Mouse (Mus musculus) small intestine, adult 2 months (tissue): ENCODE measurements around the gene Rxfp4. TPM values are rescaled to one million over a fixed set of nuclear protein-coding genes. Genes with fewer than 3 reads are reported as not detected.

Source experiments
- H3K27ac ChIP-seq: fragments of 200-500 bp; 2 replicates; pipeline ENCODE4 v1.5.1; 2012; ENCODE audit warnings: low read depth, low read length, control low read depth, inconsistent platforms; ENCODE audit not compliant: insufficient read depth
- H3K27me3 ChIP-seq: fragments of 200-500 bp; 2 replicates; pipeline ENCODE4 v1.6.1; 2012; ENCODE audit warnings: mild to moderate bottlenecking, moderate library complexity, low read length, inconsistent platforms; ENCODE audit not compliant: control insufficient read depth, insufficient read depth
- H3K36me3 ChIP-seq: fragments of 200-500 bp; 2 replicates; pipeline ENCODE4 v1.6.1; 2012; ENCODE audit warnings: mild to moderate bottlenecking, low read length, control low read depth, inconsistent platforms; ENCODE audit not compliant: control insufficient read depth, insufficient read depth
- H3K4me1 ChIP-seq: fragments of 200-500 bp; 2 replicates; pipeline ENCODE4 v1.6.1; 2012; ENCODE audit warnings: low read length, inconsistent platforms, mixed read lengths; ENCODE audit not compliant: control insufficient read depth, insufficient read depth, insufficient read length
- H3K4me3 ChIP-seq: fragments of 200-500 bp; 2 replicates; pipeline ENCODE4 v1.5.1; 2012; ENCODE audit warnings: low read depth, mild to moderate bottlenecking, control low read depth, inconsistent platforms, low read length, moderate library complexity
- CTCF ChIP-seq: fragments of 200-500 bp; IDR thresholded peaks from 2 replicates; pipeline ENCODE4 v1.5.1; 2012; ENCODE audit warnings: low read depth, mild to moderate bottlenecking, control low read depth, inconsistent platforms, low read length, moderate library complexity, mixed read lengths; ENCODE audit not compliant: insufficient replicate concordance, insufficient read length; ENCODE audit errors: extremely low read depth
- POLR2A ChIP-seq: fragments of 200-500 bp; IDR thresholded peaks from 2 replicates; pipeline ENCODE4 v1.6.1; 2012; ENCODE audit warnings: low read depth, mild to moderate bottlenecking, control low read depth, inconsistent platforms, low read length, moderate library complexity
- WGBS: fragments of 180-500 bp; shearing (Covaris S2); methylation state at CpG from one replicate; pipeline ENCODE4 v1.1.7; 2018; 5-methylcytosine and 5-hydroxymethylcytosine counted together
- polyA plus RNA-seq: library from polyadenylated mRNA; depleted of rRNA; stranded (reverse); fragments of >200 nt; gene quantifications from 2 replicates; pipeline ENCODE4 v1.2.3, GENCODE M21; 2012

The Rxfp4 gene
- polyA plus RNA-seq, 1 experiment, result not detected

DNA sequence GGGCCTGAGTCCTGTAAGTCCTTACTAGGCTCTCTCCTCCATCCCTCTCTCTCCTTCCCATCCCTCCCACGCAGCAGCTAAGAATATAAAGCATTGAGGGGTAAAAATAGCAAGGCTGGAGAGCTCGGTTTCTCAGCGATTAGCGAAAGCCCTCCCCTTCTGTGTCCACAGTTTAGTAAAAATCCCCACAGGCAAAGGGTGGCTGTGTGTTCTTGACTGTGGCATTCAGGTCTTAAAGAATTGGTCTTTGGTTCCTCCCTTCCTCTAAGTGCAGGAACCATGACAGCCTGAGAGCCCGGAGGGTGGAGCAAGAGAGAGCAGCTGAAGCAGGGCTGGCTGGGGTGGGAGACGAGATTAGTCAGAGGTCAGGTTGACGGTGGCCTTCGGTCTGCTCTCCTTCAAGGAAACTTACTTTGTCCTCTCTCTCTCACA lies 16.4 kb downstream of the Rxfp4 start:
- H3K4me1 ChIP-seq, result no peaks in the 10 kb centered on the region
- peaks cover 81% of the 10 kb centered on the region for H3K36me3 ChIP-seq
- 93% methylated on average over 8 of the region's 8 CpGs for WGBS
- no peak overlapping the region for H3K27ac ChIP-seq
- H3K4me3 ChIP-seq, result no peak overlapping the region
- no peak for TF ChIP-seq POLR2A
- TF ChIP-seq CTCF, result no peak
- H3K27me3 ChIP-seq, result no peaks in the 10 kb centered on the region

DNA sequence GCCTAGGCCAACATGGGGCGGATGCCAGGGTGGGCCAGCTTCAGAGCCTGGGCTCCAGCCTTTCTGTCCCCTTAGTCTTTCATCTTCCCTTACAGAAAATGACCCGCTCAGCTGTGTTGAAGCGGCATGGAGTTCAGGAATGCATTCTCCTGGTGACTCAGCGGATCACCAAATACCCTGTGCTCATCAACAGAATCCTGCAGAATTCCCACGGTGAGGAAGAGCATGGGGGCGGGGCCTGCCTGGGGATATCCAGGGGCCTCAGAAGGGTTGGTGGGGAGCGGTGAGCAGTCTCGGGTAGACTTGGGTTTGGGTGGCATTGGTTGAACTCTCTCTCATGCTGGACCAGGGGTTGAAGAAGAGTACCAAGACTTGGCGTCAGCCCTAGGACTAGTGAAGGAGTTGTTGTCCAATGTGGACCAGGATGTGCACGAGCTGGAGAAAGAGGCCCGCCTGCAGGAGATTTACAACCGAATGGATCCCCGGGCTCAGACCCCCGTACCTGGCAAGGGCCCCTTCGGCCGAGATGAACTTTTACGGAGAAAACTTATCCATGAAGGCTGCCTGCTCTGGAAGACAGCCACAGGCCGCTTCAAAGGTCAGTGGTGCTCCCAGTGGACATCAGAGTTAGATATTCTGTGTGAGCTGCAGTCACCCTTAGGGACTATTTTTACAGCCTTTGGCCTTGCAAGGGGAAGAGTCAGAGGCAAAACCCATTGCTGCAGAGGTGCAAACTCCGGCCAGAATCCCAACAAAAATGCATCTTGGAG lies 17.3 kb downstream of the Rxfp4 start:
- WGBS, result 93% methylated on average over 19 of the region's 19 CpGs
- no peaks in the 10 kb centered on the region for H3K27me3 ChIP-seq
- no peak for TF ChIP-seq POLR2A
- TF ChIP-seq CTCF, result no peak
- no peak overlapping the region for H3K4me3 ChIP-seq
- H3K36me3 ChIP-seq, result peaks cover 86% of the 10 kb centered on the region
- H3K4me1 ChIP-seq, result no peaks in the 10 kb centered on the region
- H3K27ac ChIP-seq, result no peak overlapping the region

DNA sequence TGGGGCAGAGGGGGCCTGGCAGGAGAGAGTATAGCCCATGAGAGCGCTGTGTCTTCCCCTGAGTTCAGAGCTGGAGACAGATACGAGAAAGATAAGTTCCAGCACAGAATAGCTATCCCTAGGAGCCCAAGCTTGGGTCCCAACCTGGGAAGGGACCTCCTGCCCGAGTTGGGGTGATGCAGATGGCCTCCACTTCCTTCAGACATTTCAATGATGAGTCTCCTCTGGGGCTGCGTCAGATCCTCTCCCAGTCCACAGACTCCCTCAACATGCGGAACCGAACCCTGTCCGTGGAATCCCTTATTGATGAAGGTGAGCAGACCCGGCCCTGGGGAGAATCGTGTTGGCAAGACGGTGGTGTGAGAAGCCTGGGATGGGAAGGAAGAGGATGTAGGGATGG lies 19.9 kb downstream of the Rxfp4 start:
- Histone ChIP-seq H3K27me3 (no peaks in the 10 kb centered on the region), H3K4me3 (no peak overlapping the region), H3K4me1 (no peaks in the 10 kb centered on the region), H3K27ac (no peak overlapping the region), H3K36me3 (peaks cover 90% of the 10 kb centered on the region)
- WGBS, result 91% methylated on average over 10 of the region's 10 CpGs
- no peak for TF ChIP-seq POLR2A
- TF ChIP-seq CTCF, result no peak

DNA sequence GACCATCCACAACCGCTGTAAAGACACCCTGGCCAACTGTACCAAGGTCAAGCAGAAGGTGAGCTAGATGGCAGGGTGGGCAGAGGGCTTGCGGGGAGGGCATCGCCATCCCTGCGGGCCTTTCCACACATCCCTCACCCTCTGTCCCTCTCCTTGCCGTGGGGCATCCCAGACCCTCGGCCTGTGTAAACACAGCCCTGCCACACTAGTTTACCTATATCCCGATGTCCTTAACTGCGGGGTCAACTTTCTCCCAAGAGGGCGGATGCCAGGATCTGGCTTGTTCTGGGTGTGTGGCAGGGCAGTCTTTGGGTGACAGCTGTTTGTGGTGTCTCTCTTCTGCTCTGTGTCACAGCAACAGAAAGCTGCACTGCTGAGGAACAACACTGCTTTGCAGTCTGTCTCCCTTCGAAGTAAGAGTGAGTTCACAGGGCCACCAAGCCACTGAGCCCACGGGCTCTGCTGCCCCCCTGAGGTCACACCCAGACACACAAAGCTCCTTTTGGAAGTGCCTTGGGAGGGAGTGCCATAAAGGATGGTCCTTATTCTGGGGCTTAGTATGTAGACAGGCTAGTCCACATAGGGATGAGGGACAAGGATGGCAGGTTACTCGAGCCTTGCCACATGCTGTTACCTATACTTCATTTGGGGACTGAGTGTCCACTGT lies 20.9 kb downstream of the Rxfp4 start:
- Histone ChIP-seq H3K36me3 (peaks cover 83% of the 10 kb centered on the region), H3K27ac (no peak overlapping the region), H3K27me3 (no peaks in the 10 kb centered on the region), H3K4me3 (no peak overlapping the region), H3K4me1 (no peaks in the 10 kb centered on the region)
- WGBS, result 66% methylated on average over 12 of the region's 12 CpGs
- TF ChIP-seq CTCF (peak; percentile 58; the same call in 1 of the 2 replicates), POLR2A (no peak)

GRCm38 (mm10) chr3:88630849-88631341 lies 22.0 kb downstream of the Rxfp4 start:
- Histone ChIP-seq H3K4me3 (no peak overlapping the region), H3K27me3 (no peaks in the 10 kb centered on the region), H3K27ac (no peak overlapping the region), H3K4me1 (no peaks in the 10 kb centered on the region), H3K36me3 (peaks cover 72% of the 10 kb centered on the region)
- WGBS, result 68% methylated on average over 6 of the region's 6 CpGs
- TF ChIP-seq CTCF (no peak), POLR2A (no peak)

- H3K4me3 ChIP-seq, result no peak overlapping the region
- H3K36me3 ChIP-seq, result peaks cover 66% of the 10 kb centered on the region
- WGBS, result 85% methylated on average over 9 of the region's 9 CpGs
- TF ChIP-seq POLR2A (no peak), CTCF (no peak)
- H3K27ac ChIP-seq, result no peak overlapping the region
- H3K4me1 ChIP-seq, result no peaks in the 10 kb centered on the region
- H3K27me3 ChIP-seq, result no peaks in the 10 kb centered on the region
Measured at GRCm38 (mm10) chr3:88630018-88630417, 22.9 kb downstream of the Rxfp4 start.

DNA sequence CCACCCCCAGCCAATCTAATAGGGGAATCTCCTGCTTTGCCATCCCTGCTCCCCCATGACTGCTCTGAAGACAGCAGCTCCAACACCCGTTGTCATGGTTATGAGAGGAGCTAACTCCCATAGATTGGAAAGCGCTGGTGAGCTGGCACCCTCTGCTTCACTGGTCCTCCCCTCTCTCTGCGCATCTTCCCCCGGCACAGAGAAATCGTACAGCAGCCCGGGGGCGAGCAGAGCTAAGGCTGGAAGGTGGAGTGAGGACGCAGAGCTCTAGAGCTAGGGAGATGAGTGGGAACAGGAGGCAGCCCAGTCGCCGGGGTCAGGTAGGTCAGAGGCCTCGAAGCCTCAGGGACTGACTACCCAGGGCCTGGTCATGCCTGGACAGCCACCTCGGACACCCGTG lies 23.7 kb downstream of the Rxfp4 start:
- WGBS, result 79% methylated on average over 13 of the region's 13 CpGs
- TF ChIP-seq CTCF (no peak), POLR2A (no peak)
- Histone ChIP-seq H3K36me3 (peaks cover 58% of the 10 kb centered on the region), H3K27ac (no peak overlapping the region), H3K4me1 (peaks cover 2% of the 10 kb centered on the region), H3K4me3 (no peak overlapping the region), H3K27me3 (no peaks in the 10 kb centered on the region)
